Mouse (Mus musculus) thymus, adult 18-20 months (tissue): Measurements from ENCODE around the gene Acox2.
A peak's percentile ranks its signal among the peaks of the same experiment; 100 is the strongest.
"Not testable (repeated sequence)": the region's sequence is repeated elsewhere in the genome, so short reads cannot be mapped to it uniquely, and the experiment has no call there.

Source experiments
- DNase-seq, 2 experiments: peaks; one replicate each; pipeline ENCODE4 v3.0.0; 2022; ENCODE audit warnings: mixed read lengths in 2 of 2

Acox2 gene

GRCm38 (mm10) chr14:8259166-8259565 is at the start of gene Acox2:
Gene Acox2, minus strand, starts transcription at chr14:8259353.
- DNase-seq = no peak

DNA sequence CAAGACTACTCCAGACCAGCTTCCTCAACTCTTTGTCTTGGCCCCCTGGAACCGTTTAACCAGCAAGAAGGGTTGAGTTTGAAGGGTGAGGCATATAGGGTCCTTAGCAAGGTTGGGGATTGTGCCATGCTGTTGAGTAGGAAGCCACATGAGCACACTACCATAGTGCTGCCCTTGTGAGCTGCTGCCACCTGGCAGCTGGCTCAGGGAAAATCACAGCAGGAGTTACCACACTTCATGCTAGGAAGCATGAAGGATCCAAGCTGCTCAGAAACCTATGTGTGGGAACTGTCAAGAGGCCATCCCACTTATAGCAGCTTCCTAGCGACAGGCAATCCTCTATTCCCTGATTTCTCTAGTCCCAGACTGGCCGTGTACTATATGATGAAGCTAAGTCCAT is 49.5 kb upstream of the Acox2 start:
- no peak for DNase-seq

- no peak for DNase-seq
These were observed 47.7 kb upstream of the Acox2 start for GRCm38 (mm10) chr14:8306884-8307283.

GRCm38 (mm10) chr14:8305014-8305413 is 45.9 kb upstream of the Acox2 start:
- no peak for DNase-seq

DNA sequence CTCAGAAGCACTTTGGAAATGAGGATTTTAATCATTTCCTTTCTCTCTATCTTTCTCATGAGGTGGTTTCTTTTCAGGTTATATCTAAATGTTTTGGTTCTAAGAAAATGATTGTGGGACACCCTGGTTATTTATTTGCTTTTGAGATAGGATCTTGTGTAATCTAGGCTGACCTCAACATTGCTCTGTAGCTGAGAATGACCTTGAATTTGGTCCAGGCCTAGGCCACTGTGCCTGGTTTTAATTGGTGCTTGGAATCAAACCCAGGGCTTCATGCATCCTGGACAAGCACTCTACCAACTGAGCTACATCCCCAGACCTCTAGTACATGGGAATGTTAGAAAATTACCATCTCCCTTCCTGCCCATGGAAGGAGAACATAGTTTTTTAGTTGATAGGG is 44.9 kb upstream of the Acox2 start:
- no peak for DNase-seq

- no peak for DNase-seq
These were observed 43.5 kb upstream of the Acox2 start for GRCm38 (mm10) chr14:8302687-8303086.

- no peak for DNase-seq
These were observed 41.1 kb upstream of the Acox2 start for GRCm38 (mm10) chr14:8300281-8300680.

- no peak for DNase-seq
These were observed 38.7 kb upstream of the Acox2 start for GRCm38 (mm10) chr14:8297889-8298293.

DNA sequence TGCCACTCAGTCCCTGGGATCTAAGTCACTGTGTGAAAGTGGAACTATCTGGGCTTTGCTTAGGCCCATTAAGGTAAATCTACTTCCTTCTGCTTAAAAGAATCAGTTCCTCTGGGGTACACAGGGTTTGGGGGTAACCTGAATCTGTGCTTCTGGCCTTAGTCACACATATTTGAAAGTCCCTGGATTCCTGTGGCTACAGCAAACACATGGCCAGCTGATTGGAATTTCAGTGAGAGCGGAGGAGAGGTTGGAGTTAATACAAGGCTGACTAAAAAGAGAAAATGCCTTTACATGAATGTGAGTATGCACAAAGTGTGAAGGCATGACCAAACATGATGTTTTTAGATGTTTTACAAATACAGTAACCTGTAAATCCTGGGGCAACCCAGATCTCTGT is 35.1 kb upstream of the Acox2 start:
- DNase-seq = no peak

- DNase-seq = peak in 1 of 2 experiments; percentile 14
These were observed 27.4 kb upstream of the Acox2 start for GRCm38 (mm10) chr14:8286595-8286994.

GRCm38 (mm10) chr14:8283784-8284183 is 24.6 kb upstream of the Acox2 start:
- no peak for DNase-seq

DNA sequence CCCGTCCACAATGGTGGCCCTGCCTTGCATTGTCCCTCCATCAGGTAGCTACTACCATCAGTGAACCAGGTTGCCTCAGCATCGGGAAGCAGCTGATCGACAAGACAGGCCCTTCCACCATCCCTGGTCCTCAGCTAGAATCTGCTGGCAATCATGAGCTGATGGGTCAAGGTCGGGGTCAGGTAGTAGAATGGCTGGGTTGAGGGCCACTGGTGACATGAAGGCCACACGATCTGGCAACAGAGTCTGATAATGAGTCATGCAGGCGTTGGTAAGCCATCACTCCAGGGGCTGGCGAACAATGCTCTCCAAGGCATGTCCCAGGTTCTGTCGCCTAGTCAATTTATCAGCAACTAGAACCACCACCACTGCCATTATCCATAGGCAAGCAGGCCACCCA is 12.1 kb upstream of the Acox2 start:
- DNase-seq = not testable (repeated sequence)

- no peak for DNase-seq
These were observed 5.2 kb upstream of the Acox2 start for GRCm38 (mm10) chr14:8264378-8264777.

DNA sequence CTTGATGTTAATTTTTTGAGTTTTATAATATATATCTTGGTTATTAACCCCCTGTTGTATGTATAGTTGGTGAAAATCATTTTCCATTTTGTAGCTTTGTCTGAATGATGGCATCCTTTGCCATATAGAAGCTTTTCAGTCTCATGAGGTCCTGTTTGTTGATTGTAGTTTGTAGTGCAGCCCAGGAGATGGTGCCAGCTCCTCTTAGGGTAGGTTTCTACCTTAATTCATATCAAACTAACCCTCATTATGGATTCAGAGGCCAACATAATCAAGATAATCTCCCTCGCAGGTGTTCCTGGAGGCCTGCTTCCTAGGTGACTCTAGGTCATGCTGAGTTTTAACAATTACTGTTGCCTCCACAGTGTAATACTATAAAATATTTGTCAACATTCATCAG is 3.1 kb upstream of the Acox2 start:
- DNase-seq = no peak

- DNase-seq = no peak
These were observed 1.1 kb upstream of the Acox2 start for GRCm38 (mm10) chr14:8260214-8260613.

DNA sequence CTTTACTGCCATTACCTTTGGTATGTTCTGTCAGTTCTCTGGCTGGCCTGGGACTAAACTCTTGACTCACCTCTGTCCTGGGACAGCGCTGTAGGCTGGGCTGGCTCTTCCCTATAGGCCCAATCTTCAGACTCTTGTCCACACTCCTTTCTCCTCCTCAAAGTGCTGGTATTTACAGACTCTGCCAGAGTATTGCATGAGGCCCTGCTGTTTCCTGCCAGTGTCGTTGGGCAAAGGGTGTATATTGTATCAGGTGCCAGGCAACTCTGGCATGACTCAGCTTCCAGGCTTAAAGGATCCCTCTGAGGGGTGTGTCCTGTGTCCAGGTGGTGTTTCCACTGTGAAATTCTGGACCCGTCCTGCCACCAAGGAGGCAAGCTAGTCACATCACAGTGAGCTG is 401 bp downstream of the Acox2 start:
- DNase-seq = no peak

- DNase-seq = no peak
These were observed 872 bp downstream of the Acox2 start for GRCm38 (mm10) chr14:8258335-8258627.

DNA sequence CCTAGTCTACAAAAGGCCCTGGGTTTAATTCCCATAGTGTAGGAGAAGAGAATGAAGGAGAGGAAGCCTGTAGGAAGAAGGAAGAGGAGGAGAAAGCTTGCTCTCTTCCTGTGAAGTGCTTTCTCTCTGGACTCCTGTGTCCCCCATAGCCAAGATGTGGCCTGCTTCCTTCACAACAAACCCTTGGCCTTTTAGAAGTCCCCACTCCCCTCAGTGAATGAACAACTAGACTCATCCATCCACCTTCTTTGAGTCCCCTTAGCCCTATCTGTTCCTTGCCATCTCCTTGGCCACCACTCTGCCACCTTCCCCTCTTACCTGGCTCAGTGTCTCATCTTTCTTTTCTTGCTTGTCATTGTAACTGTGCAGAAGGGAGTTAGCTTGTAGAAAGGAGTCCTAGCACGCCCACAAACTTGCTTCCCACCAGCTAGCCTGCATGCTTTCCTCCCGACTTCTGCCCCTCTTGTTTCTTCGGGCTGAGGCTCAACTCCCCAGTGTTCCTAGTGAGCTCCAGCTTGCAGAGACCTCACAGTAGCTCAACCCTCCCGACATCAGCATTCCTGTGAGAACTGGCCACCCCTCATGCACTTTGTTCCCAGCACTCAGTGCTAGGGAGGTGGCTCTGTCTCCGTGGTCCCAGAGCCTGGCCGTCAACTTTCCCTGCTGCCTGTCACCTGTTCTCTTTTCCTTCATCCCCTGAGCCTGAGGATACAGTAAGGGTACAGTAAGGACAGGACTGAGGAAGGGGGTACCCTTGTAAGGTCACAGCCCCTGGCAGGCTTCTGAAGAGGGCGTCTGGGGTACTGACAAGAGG is 1.4 kb downstream of the Acox2 start:
- no peak for DNase-seq

- no peak for DNase-seq
These were observed 2.3 kb downstream of the Acox2 start for GRCm38 (mm10) chr14:8256881-8257280.

GRCm38 (mm10) chr14:8256072-8256471 is 3.1 kb downstream of the Acox2 start:
- no peak for DNase-seq

GRCm38 (mm10) chr14:8255076-8255729 is 4.0 kb downstream of the Acox2 start:
- peak in 1 of 2 experiments; percentile 29 for DNase-seq

GRCm38 (mm10) chr14:8251330-8251885 is 7.7 kb downstream of the Acox2 start:
- DNase-seq = no peak

DNA sequence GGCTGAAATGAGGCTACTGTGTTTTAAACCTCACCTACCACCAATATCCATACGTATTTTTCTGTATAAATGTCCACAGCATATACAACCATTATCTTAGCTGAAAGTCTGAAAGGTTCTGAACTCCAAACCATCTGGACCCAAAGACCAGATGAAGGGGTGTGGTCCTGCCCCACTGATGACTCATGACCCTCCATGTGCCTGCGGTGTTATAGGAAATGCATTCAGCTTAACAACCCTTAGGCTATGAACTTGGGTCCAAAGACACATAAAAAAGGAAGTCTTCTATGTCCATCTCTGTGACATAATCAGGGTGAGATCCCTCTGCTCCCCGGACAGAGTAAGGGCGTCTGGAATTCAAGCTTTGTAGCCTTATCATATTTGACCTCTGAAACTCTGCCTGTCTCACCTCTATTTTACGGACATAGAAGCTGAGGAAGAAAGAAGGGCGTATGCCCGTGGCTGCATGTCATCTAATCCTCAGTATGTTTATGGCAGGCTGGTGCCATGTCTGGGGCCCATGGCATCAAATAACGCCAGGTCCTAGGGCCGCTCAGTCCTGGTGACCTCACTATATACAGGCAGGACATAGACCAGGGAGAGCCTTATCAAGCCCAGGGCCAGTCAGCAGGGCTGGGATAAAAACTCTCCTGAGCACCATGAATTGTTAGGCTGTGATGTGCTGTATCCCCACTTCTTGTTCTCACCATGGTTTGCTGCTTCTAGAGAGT is 8.8 kb downstream of the Acox2 start:
- DNase-seq = no peak

DNA sequence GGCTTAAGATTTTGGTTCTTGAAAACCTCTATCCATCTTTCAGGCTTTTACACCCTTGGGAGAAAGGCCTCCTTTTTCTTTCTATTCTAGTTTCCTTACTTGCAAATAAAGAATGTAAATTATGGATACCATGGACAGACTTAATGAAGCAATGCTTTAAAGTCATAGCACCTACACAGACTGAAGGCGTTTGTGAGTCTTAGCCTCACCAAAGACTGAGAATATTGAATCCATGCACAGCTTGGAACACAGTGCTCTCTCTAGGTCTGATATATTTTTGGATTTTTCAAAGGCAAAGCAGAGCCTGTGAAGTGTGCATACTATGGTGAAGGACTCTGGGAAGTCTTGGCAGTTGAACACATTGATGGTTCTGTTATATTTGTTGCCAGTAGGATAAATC is 9.9 kb downstream of the Acox2 start:
- no peak for DNase-seq
